Mouse (Mus musculus) monocyte, adult 2 months (primary cell): ENCODE data around the gene Gm21800.
"Not testable (repeated sequence)": the region's sequence is repeated elsewhere in the genome, so short reads cannot be mapped to it uniquely, and the experiment has no call there.

ENCODE experiments used
- DNase-seq, 2 experiments: peaks; one replicate each; pipeline ENCODE4 v3.0.0; 2022; ENCODE audit warnings: low spot score in 2 of 2, low read depth in 1 of 2

Gm21800 gene

DNA sequence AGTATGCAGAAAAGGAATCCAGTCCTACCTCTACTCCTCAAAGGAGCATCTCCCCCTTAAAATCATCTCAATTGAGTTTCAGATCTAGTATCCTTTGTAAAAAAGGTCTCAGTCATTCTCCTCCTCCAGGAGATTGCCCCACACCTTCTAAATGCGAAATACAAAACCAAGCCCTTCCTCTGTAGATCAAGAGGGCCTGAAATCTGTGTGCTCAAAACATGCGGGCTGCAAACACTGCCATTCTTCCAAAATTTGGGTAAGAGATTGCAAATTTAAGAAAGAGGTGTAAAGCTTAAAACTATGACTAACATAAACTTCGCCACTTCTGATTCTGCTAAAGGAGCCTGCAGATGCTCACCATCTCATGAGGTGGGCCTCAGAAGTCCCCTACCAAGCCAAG, at the start of gene Gm21800:
Gene Gm21800 (plus strand): TSS at position 301 of the 400 bp plus-strand sequence.
- not testable (repeated sequence) for DNase-seq
